Mouse (Mus musculus) intestine, postnatal 0 days (tissue): Measurements from ENCODE around the gene Actr2. TPM values are rescaled to one million over a fixed set of nuclear protein-coding genes. Genes with fewer than 3 reads are reported as not detected.

Experiments
- ATAC-seq: fragments of 200-750 bp; cut with Nextera tagmentation; 2 replicates; pipeline ENCODE4 v1.8.0; 2017; ENCODE audit warnings: mild to moderate bottlenecking, moderate TSS enrichment, moderate library complexity
- H3K27ac ChIP-seq: fragments of 300-500 bp; sonication (generic); 2 replicates; pipeline ENCODE4 v1.5.1; 2014; ENCODE audit warnings: mild to moderate bottlenecking, low read depth, low read length, moderate library complexity
- H3K27me3 ChIP-seq: fragments of 300-500 bp; sonication (generic); replicated peaks from 2 replicates; pipeline ENCODE4 v1.6.1; 2014; ENCODE audit warnings: low read length, mixed read lengths; ENCODE audit not compliant: control insufficient read depth, insufficient read depth
- H3K36me3 ChIP-seq: fragments of 300-500 bp; sonication (generic); 2 replicates; pipeline ENCODE4 v1.6.1; 2014; ENCODE audit warnings: mild to moderate bottlenecking, moderate library complexity; ENCODE audit not compliant: control insufficient read depth, insufficient read depth
- H3K4me1 ChIP-seq: fragments of 300-500 bp; sonication (generic); replicated peaks from 2 replicates; pipeline ENCODE4 v1.6.1; 2014; ENCODE audit warnings: antibody characterized with exemption, low read length, mixed read lengths; ENCODE audit not compliant: control insufficient read depth, insufficient read depth
- H3K4me2 ChIP-seq: fragments of 300-500 bp; sonication (generic); replicated peaks from 2 replicates; pipeline ENCODE4 v1.6.1; 2014; ENCODE audit warnings: low read depth, mild to moderate bottlenecking, moderate library complexity
- H3K4me3 ChIP-seq: fragments of 300-500 bp; sonication (generic); 2 replicates; pipeline ENCODE4 v1.5.1; 2014; ENCODE audit warnings: low read depth, low read length
- H3K9ac ChIP-seq: fragments of 300-500 bp; sonication (generic); 2 replicates; pipeline ENCODE4 v1.6.1; 2014; ENCODE audit warnings: mild to moderate bottlenecking, low read depth, low read length
- H3K9me3 ChIP-seq: fragments of 300-500 bp; sonication (generic); 2 replicates; pipeline ENCODE4 v1.6.1; 2016; ENCODE audit warnings: mixed run types; ENCODE audit not compliant: control insufficient read depth
- CTCF ChIP-seq: sonication (generic); IDR thresholded peaks from 2 replicates; pipeline ENCODE4 v1.5.1; 2016; ENCODE audit warnings: low read depth, mild to moderate bottlenecking, control low read depth, antibody characterized with exemption, moderate library complexity
- WGBS: fragments of 180-500 bp; shearing (Covaris S2); extraction: QIAGEN DNeasy Blood & Tissue Kit; methylation state at CpG from one replicate; pipeline ENCODE4 v1.1.7; 2014; 5-methylcytosine and 5-hydroxymethylcytosine counted together
- polyA plus RNA-seq: library from polyadenylated mRNA; unstranded; fragments of >200 nt; fragmentation: Nextera tagmentation; extraction: Ambion mirVana; gene quantifications from 2 replicates; pipeline ENCODE4 v1.2.1, GENCODE M21; 2015

Gene Actr2
- polyA plus RNA-seq, 1 experiment from 2014 or later = 109 TPM

DNA sequence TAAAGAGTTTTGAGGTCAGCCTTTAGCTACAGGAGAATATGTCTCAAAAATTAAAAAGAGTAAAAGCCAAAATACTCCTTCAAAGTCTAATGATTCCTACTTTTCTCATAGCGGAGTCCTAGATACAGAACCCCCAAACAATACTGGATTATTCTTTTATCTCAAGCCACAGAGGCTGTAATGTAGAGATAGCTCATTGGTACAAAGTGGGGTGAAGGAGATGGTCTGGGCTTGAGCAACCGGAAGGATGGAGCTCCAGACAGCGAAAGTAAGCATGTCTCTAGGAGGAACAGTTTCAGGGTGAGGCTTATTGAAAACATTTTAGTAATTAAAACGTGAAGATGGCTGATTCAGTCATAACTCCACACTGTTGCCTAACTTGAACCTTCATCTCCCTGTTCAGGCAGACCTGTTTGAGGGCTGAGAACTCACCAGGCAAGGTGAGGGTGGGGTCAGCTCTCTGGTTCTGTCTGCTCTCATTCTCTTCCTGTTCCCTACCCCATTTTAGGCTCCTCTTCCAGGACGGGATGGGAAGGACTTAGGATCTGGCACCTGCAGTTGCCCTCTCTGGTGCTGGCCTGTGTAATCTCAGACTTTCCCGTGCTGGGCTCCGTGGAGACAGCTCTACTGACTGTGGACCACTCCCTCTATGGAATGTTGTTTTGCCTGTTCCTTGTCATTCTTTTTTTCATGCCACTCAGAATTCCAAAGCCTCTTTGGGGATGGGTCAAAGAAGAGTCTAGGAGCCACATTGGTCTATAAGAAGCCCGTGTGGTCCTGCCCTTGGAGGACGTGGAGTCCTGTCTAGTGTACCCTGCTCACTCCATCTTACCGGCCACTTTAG, 14.2 kb upstream of the Actr2 start:
- Histone ChIP-seq H3K9me3 (no peaks in the 10 kb centered on the region; the same call in 1 of the 2 replicates), H3K4me1 (no peaks in the 10 kb centered on the region), H3K36me3 (no peaks in the 10 kb centered on the region), H3K27me3 (no peaks in the 10 kb centered on the region), H3K4me2 (no peak overlapping the region), H3K27ac (no peak overlapping the region), H3K9ac (no peak overlapping the region), H3K4me3 (no peak overlapping the region)
- TF ChIP-seq CTCF = no peak
- peak; percentile 37; the same call in 1 of the 2 replicates for ATAC-seq
- WGBS = 45% methylated on average over 10 of the region's 10 CpGs

- Histone ChIP-seq H3K4me1 (no peaks in the 10 kb centered on the region), H3K4me2 (no peak overlapping the region), H3K9ac (no peak overlapping the region), H3K4me3 (no peak overlapping the region), H3K36me3 (no peaks in the 10 kb centered on the region), H3K27me3 (no peaks in the 10 kb centered on the region), H3K9me3 (no peaks in the 10 kb centered on the region; the same call in 1 of the 2 replicates), H3K27ac (no peak overlapping the region)
- peak; percentile 35 for TF ChIP-seq CTCF
- no peak for ATAC-seq
- 86% methylated on average over 1 of the region's 1 CpGs for WGBS
Measured at GRCm38 (mm10) chr11:20125423-20125822, 12.7 kb upstream of the Actr2 start.

- WGBS = 75% methylated on average over 4 of the region's 4 CpGs
- Histone ChIP-seq H3K27me3 (no peaks in the 10 kb centered on the region), H3K9ac (no peak overlapping the region), H3K36me3 (no peaks in the 10 kb centered on the region), H3K9me3 (no peaks in the 10 kb centered on the region), H3K4me3 (no peak overlapping the region), H3K4me2 (no peak overlapping the region), H3K27ac (peak overlapping the region; percentile 57; the same call in 1 of the 2 replicates), H3K4me1 (peaks cover 6% of the 10 kb centered on the region)
- no peak for ATAC-seq
- TF ChIP-seq CTCF = no peak
Measured at GRCm38 (mm10) chr11:20116701-20117100, 4.0 kb upstream of the Actr2 start.

- H3K4me2 ChIP-seq = no peak overlapping the region
- no peak overlapping the region for H3K4me3 ChIP-seq
- H3K9me3 ChIP-seq = no peaks in the 10 kb centered on the region
- no peaks in the 10 kb centered on the region for H3K36me3 ChIP-seq
- WGBS = 74% methylated on average over 5 of the region's 5 CpGs
- 0 out of 2 replicates have a peak overlapping the region, but pooled peaks have one; percentile 5 for H3K27ac ChIP-seq
- no peak for TF ChIP-seq CTCF
- no peak overlapping the region for H3K9ac ChIP-seq
- no peak for ATAC-seq
- H3K27me3 ChIP-seq = no peaks in the 10 kb centered on the region
- H3K4me1 ChIP-seq = peaks cover 6% of the 10 kb centered on the region
Measured at GRCm38 (mm10) chr11:20116030-20116551, 3.4 kb upstream of the Actr2 start.

DNA sequence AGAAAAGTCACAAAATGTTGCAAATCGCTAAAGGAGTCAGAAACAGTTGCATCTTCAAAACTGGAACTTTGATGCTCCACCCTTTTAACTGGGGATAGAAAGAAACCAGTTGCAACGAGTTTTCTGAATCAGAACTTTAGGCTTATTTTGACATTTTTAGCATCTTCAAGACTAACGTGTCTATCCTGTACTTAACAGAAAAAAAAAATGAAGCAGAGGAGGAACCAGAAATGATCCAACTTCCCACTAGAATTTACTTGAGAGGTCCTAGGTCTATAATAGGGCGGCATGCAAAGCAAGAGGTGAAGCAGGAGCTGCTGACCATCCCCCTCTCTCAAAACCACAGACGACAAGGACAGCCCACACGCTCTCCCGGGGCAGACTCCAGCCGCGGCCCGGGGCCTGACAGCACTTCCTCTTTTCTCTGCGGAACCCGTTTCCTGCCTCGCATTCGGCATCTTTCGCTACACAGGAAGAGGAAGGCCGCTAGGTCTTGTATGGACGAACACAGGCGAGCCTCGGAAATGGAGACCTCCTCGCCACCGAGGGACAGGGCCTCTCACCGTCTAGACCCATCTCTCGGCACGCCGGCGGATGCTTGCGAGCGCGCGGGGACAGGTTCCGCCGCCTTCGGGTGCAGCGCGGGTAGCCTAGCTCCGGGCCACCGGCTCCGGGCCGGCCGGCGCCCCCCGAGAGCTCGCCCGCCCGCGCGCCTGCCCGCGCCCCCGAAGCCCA, 540 bp downstream of the Actr2 start:
- H3K9ac ChIP-seq = peak overlapping the region; percentile 98
- peaks cover 6% of the 10 kb centered on the region for H3K4me1 ChIP-seq
- H3K27ac ChIP-seq = peak overlapping the region; percentile 98
- ATAC-seq = peak; percentile 47
- H3K27me3 ChIP-seq = no peaks in the 10 kb centered on the region
- no peaks in the 10 kb centered on the region; the same call in 1 of the 2 replicates for H3K36me3 ChIP-seq
- peak overlapping the region; percentile 89 for H3K4me3 ChIP-seq
- no peak for TF ChIP-seq CTCF
- H3K4me2 ChIP-seq = peak overlapping the region; percentile 71
- WGBS = under 1% methylated on average over 42 of the region's 50 CpGs
- H3K9me3 ChIP-seq = no peaks in the 10 kb centered on the region

- Histone ChIP-seq H3K36me3 (no peaks in the 10 kb centered on the region; the same call in 1 of the 2 replicates), H3K27me3 (no peaks in the 10 kb centered on the region), H3K9ac (no peak overlapping the region), H3K4me1 (no peaks in the 10 kb centered on the region), H3K27ac (no peak overlapping the region), H3K4me2 (no peak overlapping the region), H3K9me3 (no peaks in the 10 kb centered on the region), H3K4me3 (no peak overlapping the region)
- 91% methylated on average over 7 of the region's 7 CpGs for WGBS
- TF ChIP-seq CTCF = no peak
- ATAC-seq = no peak
Measured at GRCm38 (mm10) chr11:20108151-20108550, 4.6 kb downstream of the Actr2 start.
